Mouse (Mus musculus) mouse trophoblast stem cell (cell line): ENCODE results near the gene Tns1.

Source experiments
- in situ Hi-C, 2 experiments: fragments of 300-500 bp; cut with MseI, MboI; formaldehyde crosslinking; loops; 2 replicates in 1 of 2; 3 replicates in 1 of 2; pipeline ENCODE4 v1.15.1; 2025

The Tns1 gene

GRCm38 (mm10) chr1:74015513-74016234 lies 108.6 kb downstream of the Tns1 start:
- in situ Hi-C loops: no loop called here

- in situ Hi-C loops: no loop called here
These were observed 109.5 kb downstream of the Tns1 start for GRCm38 (mm10) chr1:74014538-74015327.

- in situ Hi-C loops: no loop called here
These were observed 110.8 kb downstream of the Tns1 start for GRCm38 (mm10) chr1:74013296-74014031.

GRCm38 (mm10) chr1:74012706-74013105 lies 111.5 kb downstream of the Tns1 start:
- in situ Hi-C loops: no loop called here

- in situ Hi-C loops: loop anchor here in 1 of 2 experiments (10.0 kb wide), 1 partner anchor 65 kb away; no protein-coding TSS in a partner anchor
These were observed 114.8 kb downstream of the Tns1 start for GRCm38 (mm10) chr1:74009495-74009894.

GRCm38 (mm10) chr1:74008966-74009365 lies 115.3 kb downstream of the Tns1 start:
- in situ Hi-C loops: loop anchor here in 1 of 2 experiments (10.0 kb wide), 1 partner anchor 66 kb away; no protein-coding TSS in a partner anchor

- in situ Hi-C loops: loop anchor here in 1 of 2 experiments (10.0 kb wide), 1 partner anchor 66 kb away; no protein-coding TSS in a partner anchor
These were observed 115.8 kb downstream of the Tns1 start for GRCm38 (mm10) chr1:74008498-74008897.

GRCm38 (mm10) chr1:74007398-74008050 lies 116.7 kb downstream of the Tns1 start:
- in situ Hi-C loops: loop anchor here in 1 of 2 experiments (10.0 kb wide), 1 partner anchor 67 kb away; no protein-coding TSS in a partner anchor

- in situ Hi-C loops: loop anchor here in 1 of 2 experiments (10.0 kb wide), 1 partner anchor 70 kb away; no protein-coding TSS in a partner anchor
These were observed 119.2 kb downstream of the Tns1 start for GRCm38 (mm10) chr1:74005020-74005419.

- in situ Hi-C loops: loop anchor here in 1 of 2 experiments (10.0 kb wide), 1 partner anchor 71 kb away; no protein-coding TSS in a partner anchor
These were observed 120.5 kb downstream of the Tns1 start for GRCm38 (mm10) chr1:74003723-74004122.

- in situ Hi-C loops: loop anchor here in 1 of 2 experiments (10.0 kb wide), 1 partner anchor 73 kb away; no protein-coding TSS in a partner anchor
These were observed 122.8 kb downstream of the Tns1 start for GRCm38 (mm10) chr1:74001449-74001820.

GRCm38 (mm10) chr1:74000810-74001448 lies 123.3 kb downstream of the Tns1 start:
- in situ Hi-C loops: loop anchor here in 1 of 2 experiments (10.0 kb wide), 1 partner anchor 74 kb away; no protein-coding TSS in a partner anchor

GRCm38 (mm10) chr1:74000191-74000651 lies 124.0 kb downstream of the Tns1 start:
- in situ Hi-C loops: loop anchor here in 1 of 2 experiments (10.0 kb wide), 1 partner anchor 75 kb away; no protein-coding TSS in a partner anchor

GRCm38 (mm10) chr1:73999533-73999932 lies 124.7 kb downstream of the Tns1 start:
- in situ Hi-C loops: no loop called here

GRCm38 (mm10) chr1:73998925-73999375 lies 125.3 kb downstream of the Tns1 start:
- in situ Hi-C loops: no loop called here

GRCm38 (mm10) chr1:73998131-73998865 lies 126.0 kb downstream of the Tns1 start:
- in situ Hi-C loops: no loop called here

GRCm38 (mm10) chr1:73997341-73997740 lies 126.9 kb downstream of the Tns1 start:
- in situ Hi-C loops: no loop called here

- in situ Hi-C loops: no loop called here
These were observed 127.6 kb downstream of the Tns1 start for GRCm38 (mm10) chr1:73996650-73997049.

- in situ Hi-C loops: no loop called here
These were observed 128.0 kb downstream of the Tns1 start for GRCm38 (mm10) chr1:73996209-73996608.
